Mouse (Mus musculus) midbrain, embryonic 15.5 days (tissue): ENCODE results near the gene Gstm2. TPM values are rescaled to one million over a fixed set of nuclear protein-coding genes. Genes with fewer than 3 reads are reported as not detected.
"Not testable (repeated sequence)": the region's sequence is repeated elsewhere in the genome, so short reads cannot be mapped to it uniquely, and the experiment has no call there.

Source experiments
- ATAC-seq: fragments of 200-750 bp; cut with Nextera tagmentation; replicated peaks from 2 replicates; pipeline ENCODE4 v1.8.0; 2017; ENCODE audit warnings: moderate TSS enrichment
- H3K27ac ChIP-seq: fragments of 300-500 bp; sonication (generic); 2 replicates; pipeline ENCODE4 v1.5.1; 2015; ENCODE audit warnings: mild to moderate bottlenecking, inconsistent platforms
- H3K27me3 ChIP-seq: fragments of 300-500 bp; sonication (generic); replicated peaks from 2 replicates; pipeline ENCODE4 v1.6.1; 2015; ENCODE audit warnings: inconsistent platforms
- H3K36me3 ChIP-seq: fragments of 300-500 bp; sonication (generic); replicated peaks from 2 replicates; pipeline ENCODE4 v1.6.1; 2015; ENCODE audit warnings: inconsistent platforms
- H3K4me1 ChIP-seq: fragments of 300-500 bp; sonication (generic); 2 replicates; pipeline ENCODE4 v1.6.1; 2015; ENCODE audit warnings: inconsistent platforms
- H3K4me2 ChIP-seq: fragments of 300-500 bp; sonication (generic); 2 replicates; pipeline ENCODE4 v1.6.1; 2015; ENCODE audit warnings: inconsistent platforms, mild to moderate bottlenecking, moderate library complexity
- H3K4me3 ChIP-seq: fragments of 300-500 bp; sonication (generic); 2 replicates; pipeline ENCODE4 v1.5.1; 2015; ENCODE audit warnings: mild to moderate bottlenecking, inconsistent platforms
- H3K9ac ChIP-seq: fragments of 300-500 bp; sonication (generic); 2 replicates; pipeline ENCODE4 v1.6.1; 2015; ENCODE audit warnings: mild to moderate bottlenecking, inconsistent platforms
- H3K9me3 ChIP-seq: fragments of 300-500 bp; sonication (generic); 2 replicates; pipeline ENCODE4 v1.6.1; 2016; ENCODE audit warnings: inconsistent platforms
- WGBS: fragments of 180-500 bp; shearing (Covaris S2); methylation state at CpG from one replicate; pipeline ENCODE4 v1.1.7; 2015; ENCODE audit warnings: mixed read lengths; 5-methylcytosine and 5-hydroxymethylcytosine counted together
- polyA plus RNA-seq: library from polyadenylated mRNA; unstranded; fragments of >200 nt; fragmentation: Nextera tagmentation; extraction: Ambion mirVana; gene quantifications from 2 replicates; pipeline ENCODE4 v1.2.1, GENCODE M21; 2015

Gene Gstm2
- polyA plus RNA-seq, 1 experiment from 2014 or later, result 11.0 TPM

DNA sequence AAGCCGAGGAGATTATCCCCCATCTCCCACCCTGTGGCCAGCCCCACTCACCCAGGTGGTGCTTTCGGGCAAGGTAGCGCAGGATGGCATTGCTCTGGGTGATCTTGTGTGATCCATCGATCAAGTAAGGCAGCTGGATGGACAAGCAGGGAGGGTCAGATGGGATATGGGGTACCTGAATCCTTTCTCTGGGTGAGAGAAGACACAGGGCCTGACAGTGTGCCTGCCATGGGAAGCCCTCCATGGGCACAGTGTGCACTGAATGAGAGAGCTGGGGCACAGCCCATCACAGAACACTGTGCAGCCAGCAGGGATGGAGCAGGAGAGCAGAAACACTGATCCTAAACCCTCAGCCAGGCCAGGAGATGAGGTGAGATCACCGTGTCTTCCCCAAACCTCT, 30.2 kb upstream of the Gstm2 start:
- 87% methylated on average over 5 of the region's 5 CpGs for WGBS
- not testable (repeated sequence) for H3K36me3 ChIP-seq, H3K9me3 ChIP-seq, H3K27me3 ChIP-seq, H3K27ac ChIP-seq, H3K4me3 ChIP-seq, ATAC-seq
- Histone ChIP-seq H3K9ac (0 out of 2 replicates have a peak overlapping the region, but pooled peaks have one; percentile 9), H3K4me2 (peak overlapping the region; percentile 94), H3K4me1 (peaks cover 20% of the 10 kb centered on the region)

DNA sequence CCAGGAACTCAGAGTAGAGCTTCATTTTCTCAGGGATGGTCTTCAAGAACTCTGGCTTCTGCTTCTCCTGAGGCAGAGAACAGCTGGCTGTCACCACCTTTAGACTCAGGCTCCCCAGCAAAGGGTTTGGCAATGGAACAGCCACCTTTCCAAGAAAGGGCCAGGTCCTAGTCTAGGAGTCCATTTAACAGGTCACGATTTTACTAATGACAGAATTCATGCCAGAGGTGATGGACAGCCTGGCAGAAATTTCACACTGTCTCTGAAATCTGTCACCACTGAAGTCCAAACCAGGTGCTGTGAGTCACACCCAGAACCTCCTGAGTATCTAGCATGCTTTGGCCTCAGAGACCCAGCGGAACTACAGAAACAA, 28.7 kb upstream of the Gstm2 start:
- Histone ChIP-seq H3K4me3 (no peak overlapping the region), H3K36me3 (no peaks in the 10 kb centered on the region), H3K27ac (no peak overlapping the region), H3K9ac (no peak overlapping the region), H3K27me3 (no peaks in the 10 kb centered on the region), H3K9me3 (no peaks in the 10 kb centered on the region), H3K4me1 (peaks cover 21% of the 10 kb centered on the region), H3K4me2 (no peak overlapping the region)
- 93% methylated on average over 2 of the region's 2 CpGs for WGBS
- ATAC-seq, result no peak

DNA sequence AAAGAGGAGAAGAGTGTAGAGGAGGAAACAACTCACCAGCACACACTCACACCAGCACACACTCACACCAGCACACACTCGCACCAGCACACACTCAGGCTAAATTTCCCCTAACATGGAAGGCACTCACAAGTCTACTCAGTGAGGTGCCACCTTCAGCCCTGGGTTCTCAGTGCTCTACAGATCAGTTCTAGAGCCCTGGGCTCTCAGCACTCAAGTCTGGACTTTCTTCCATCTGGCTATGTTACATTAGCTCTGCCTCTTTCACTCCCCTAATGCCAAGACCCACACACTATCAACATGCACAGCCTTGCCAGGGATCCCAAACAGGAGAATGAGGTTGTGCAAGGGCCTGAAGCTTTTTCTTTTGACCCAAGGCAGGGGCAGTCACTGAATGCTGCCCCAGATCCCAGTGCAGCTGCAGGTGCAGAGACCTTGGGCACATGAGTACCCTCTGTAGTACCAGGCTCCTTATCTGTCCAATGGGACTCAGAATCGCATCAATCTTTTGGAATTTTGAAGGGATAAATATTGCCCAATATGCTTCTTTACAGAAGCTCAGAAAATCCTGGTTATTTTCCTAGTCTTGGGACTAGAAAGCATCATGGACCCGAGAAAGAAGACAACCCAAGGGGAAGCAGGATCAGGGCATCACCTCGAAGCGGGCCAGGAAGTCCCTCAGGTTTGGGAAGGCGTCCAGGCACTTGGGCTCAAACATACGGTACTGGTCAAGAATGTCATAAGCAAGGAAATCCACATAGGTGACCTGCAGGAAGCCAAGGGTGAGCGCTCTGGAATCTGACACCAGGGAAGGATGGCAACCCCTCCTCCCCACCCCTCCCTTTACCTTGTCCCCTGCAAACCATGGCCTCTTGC, 28.1 kb upstream of the Gstm2 start:
- Histone ChIP-seq H3K4me1 (peaks cover 21% of the 10 kb centered on the region), H3K9ac (no peak overlapping the region), H3K27me3 (no peaks in the 10 kb centered on the region), H3K4me3 (no peak overlapping the region), H3K4me2 (no peak overlapping the region), H3K36me3 (no peaks in the 10 kb centered on the region), H3K9me3 (no peaks in the 10 kb centered on the region), H3K27ac (no peak overlapping the region)
- ATAC-seq, result no peak
- 92% methylated on average over 7 of the region's 8 CpGs for WGBS

DNA sequence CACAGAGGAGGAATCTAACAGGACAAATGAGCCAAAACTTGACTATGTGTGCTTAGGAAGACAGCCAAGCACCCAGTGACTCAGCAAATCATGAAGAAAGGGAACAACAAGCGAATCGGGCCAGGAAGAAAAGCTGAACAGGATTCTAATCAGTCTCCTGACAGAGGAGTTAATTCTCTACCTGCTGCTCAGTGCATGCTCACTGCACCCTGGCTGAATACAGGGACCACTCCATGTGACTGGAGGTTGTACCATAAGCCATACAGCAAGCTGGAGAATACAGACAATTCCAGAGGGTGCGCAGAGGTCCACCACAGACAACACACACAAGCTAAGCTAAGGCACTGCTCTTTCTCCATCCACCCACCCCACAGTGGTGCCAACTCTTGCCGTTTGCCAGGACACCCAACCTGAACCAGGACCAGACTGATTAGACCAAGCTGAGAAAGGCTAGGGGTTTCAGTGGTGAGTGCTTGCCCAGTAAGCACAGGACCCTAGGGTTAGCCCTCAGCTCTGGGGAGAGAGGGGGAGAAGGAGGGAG, 27.1 kb upstream of the Gstm2 start:
- Histone ChIP-seq H3K4me1 (peaks cover 20% of the 10 kb centered on the region), H3K4me3 (no peak overlapping the region), H3K36me3 (no peaks in the 10 kb centered on the region), H3K9me3 (no peaks in the 10 kb centered on the region), H3K27me3 (no peaks in the 10 kb centered on the region), H3K4me2 (no peak overlapping the region), H3K9ac (no peak overlapping the region), H3K27ac (no peak overlapping the region)
- no peak for ATAC-seq
- 70% methylated on average over 4 of the region's 4 CpGs for WGBS

DNA sequence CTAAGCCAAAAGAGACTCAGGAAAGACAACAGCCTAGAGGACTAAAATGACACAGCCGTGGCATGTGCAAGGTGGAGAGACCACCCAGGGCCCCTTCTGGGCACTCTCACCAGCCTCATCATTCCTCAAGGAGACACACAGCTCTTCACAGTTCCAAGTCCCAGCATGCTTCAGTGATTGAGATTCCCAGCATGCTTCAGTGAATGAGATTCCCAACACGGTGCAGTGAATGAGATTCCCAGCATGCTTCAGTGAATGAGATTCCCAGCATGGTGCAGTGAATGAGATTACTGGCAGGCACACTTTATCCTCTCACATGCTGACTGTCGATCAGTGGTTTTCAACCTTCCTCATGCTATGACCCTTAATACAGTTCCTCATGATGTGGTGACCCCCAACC, 25.3 kb upstream of the Gstm2 start:
- Histone ChIP-seq H3K4me1 (peaks cover 7% of the 10 kb centered on the region), H3K4me3 (no peak overlapping the region), H3K27ac (no peak overlapping the region), H3K9ac (no peak overlapping the region), H3K36me3 (no peaks in the 10 kb centered on the region), H3K27me3 (no peaks in the 10 kb centered on the region), H3K4me2 (no peak overlapping the region), H3K9me3 (no peaks in the 10 kb centered on the region)
- 18% methylated on average over 3 of the region's 3 CpGs for WGBS
- ATAC-seq, result peak; percentile 79

DNA sequence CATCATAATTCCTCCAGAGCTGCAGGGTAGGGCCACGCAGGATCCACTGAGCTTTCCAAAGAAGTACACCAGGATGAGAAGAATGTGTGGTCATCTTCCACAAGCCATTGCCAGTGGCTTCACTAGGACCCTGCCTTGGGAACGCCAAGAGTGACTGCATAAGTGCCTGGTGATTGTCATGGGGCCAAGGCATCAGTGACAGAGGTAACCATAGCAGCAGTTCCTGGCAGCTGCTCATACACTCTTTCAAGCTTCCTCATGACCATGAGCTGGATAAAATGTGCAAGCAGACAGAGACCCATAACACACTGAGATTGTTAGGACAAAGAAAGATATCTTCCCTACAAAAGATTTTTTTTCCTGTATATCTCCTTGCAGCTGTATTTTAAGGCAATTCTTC, 24.0 kb upstream of the Gstm2 start:
- Histone ChIP-seq H3K4me1 (0 out of 2 replicates have a peak, but pooled peaks cover 4% of the 10 kb centered on the region), H3K27me3 (no peaks in the 10 kb centered on the region), H3K4me3 (no peak overlapping the region), H3K36me3 (no peaks in the 10 kb centered on the region), H3K9ac (no peak overlapping the region), H3K9me3 (no peaks in the 10 kb centered on the region), H3K4me2 (no peak overlapping the region), H3K27ac (no peak overlapping the region)
- peak; percentile 63; the same call in 1 of the 2 replicates for ATAC-seq
- 71% methylated on average over 2 of the region's 2 CpGs for whole genome bisulfite sequencing

DNA sequence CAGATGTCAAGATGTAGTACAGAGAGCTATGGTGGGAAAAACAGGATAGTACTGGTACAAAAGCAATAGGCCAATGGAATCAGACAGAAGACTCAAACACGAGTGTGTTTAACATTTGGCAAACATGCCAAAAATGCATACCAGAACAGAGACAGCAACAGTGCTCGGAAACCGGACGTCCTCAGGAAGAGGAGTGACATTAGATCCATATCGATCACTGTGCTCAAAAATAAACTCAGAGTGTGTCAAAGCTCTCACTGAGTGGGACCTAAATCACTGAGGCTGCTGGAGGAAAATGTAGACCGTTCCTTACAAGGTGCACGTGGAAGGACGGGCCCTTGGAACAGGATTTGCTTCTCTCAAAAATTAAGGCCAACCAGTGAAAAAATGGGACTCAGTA, 15.8 kb upstream of the Gstm2 start:
- WGBS, result 83% methylated on average over 8 of the region's 8 CpGs

DNA sequence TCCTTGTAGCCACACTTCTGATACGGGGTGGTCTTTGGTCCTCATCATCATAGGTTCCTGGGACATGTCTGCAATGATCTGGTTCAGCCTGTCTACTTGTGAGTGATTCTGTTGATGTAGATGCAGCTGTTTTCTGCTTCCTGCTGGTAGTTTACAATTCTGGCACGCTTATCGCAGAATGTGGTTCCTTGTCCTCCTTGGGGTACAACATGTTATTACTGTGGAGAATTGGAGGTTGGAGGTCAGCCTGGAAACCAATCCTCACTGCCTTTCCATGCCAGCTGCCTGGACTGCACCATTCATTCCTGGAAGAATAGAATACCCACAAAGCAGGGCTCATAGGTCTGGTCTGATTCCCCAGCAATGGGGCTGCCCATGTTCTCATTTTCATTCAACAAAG, 13.2 kb upstream of the Gstm2 start:
- H3K27ac ChIP-seq, result no peak overlapping the region
- H3K9me3 ChIP-seq, result no peaks in the 10 kb centered on the region
- ATAC-seq, result no peak
- no peaks in the 10 kb centered on the region for H3K36me3 ChIP-seq
- H3K9ac ChIP-seq, result no peak overlapping the region
- no peak overlapping the region for H3K4me3 ChIP-seq
- no peak overlapping the region for H3K4me2 ChIP-seq
- H3K4me1 ChIP-seq, result no peaks in the 10 kb centered on the region
- WGBS, result 90% methylated on average over 3 of the region's 3 CpGs
- no peaks in the 10 kb centered on the region for H3K27me3 ChIP-seq

More for the DNA sequence above, 15.8 kb upstream of the Gstm2 start:
- H3K9me3 ChIP-seq, result no peaks in the 10 kb centered on the region
- H3K4me1 ChIP-seq, result no peaks in the 10 kb centered on the region
- H3K27me3 ChIP-seq, result no peaks in the 10 kb centered on the region
- H3K36me3 ChIP-seq, result no peaks in the 10 kb centered on the region
- no peak overlapping the region for H3K9ac ChIP-seq
- no peak overlapping the region for H3K27ac ChIP-seq
- ATAC-seq, result no peak
- H3K4me2 ChIP-seq, result no peak overlapping the region
- H3K4me3 ChIP-seq, result no peak overlapping the region

DNA sequence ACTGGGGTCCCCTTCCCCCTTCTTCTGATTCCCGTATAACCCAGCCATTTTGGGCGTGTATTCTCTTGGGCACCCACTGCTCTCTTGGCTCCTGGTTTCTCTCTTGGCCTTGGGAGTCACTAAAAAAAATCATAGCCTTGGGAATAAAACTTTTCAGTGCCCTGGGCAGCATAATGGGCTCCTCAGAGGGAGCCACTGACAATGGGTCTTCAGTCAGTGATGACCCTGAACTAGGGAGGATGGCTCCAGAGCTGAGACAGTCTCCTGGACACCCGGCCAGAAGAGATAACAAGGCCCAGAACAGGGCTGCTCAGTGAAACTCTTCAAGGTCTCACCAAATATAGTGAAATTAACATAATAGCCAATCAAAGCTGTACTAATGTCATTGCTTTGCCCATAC, 12.3 kb upstream of the Gstm2 start:
- no peak for ATAC-seq
- Histone ChIP-seq H3K9ac (no peak overlapping the region), H3K36me3 (no peaks in the 10 kb centered on the region), H3K4me1 (no peaks in the 10 kb centered on the region), H3K27ac (no peak overlapping the region), H3K9me3 (no peaks in the 10 kb centered on the region), H3K4me3 (no peak overlapping the region), H3K27me3 (no peaks in the 10 kb centered on the region), H3K4me2 (no peak overlapping the region)
- 87% methylated on average over 3 of the region's 3 CpGs for WGBS

DNA sequence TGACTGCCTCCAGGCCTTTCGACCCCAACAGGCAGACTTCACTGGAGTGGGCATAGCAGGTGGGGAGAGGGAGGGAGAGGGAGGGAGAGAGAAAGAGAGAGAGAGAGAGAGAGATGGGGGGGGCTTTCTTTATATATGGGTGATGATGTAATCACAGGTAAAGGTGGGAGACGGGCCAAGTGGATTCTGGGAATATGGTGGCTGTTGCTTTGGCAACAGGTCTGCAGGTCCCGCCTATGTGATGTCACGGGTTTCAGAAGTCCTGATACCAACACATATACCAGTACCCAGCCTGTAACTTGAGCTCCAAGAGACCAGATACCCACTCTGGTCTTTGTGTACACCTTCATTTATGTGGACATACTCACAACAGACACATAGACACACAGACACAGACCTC, 10.3 kb upstream of the Gstm2 start:
- no peak overlapping the region for H3K9ac ChIP-seq
- no peaks in the 10 kb centered on the region for H3K36me3 ChIP-seq
- H3K27me3 ChIP-seq, result no peaks in the 10 kb centered on the region
- no peak overlapping the region for H3K4me3 ChIP-seq
- no peak overlapping the region for H3K4me2 ChIP-seq
- no peak for ATAC-seq
- no peak overlapping the region for H3K27ac ChIP-seq
- no peaks in the 10 kb centered on the region for H3K4me1 ChIP-seq
- H3K9me3 ChIP-seq, result no peaks in the 10 kb centered on the region
- WGBS, result 88% methylated on average over 4 of the region's 4 CpGs

DNA sequence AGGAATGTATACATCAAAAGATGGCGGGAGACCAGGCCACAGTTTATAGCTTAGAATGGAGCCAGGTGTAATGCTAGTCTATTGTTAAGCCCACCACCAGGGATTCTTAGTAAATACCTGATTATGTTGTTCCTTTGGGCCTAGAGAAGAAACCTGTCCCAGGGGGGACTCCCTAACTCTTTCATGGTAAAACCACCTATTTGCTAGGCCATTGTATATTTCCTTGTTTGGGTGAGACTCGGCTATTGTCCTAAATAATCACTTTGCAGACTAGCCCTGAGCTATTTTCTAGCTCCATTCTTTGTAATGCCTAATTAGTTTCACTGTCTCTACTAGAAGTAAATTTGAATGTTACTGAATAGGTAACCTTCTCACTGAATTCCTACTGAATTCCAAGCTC, 9.7 kb upstream of the Gstm2 start:
- not testable (repeated sequence) for H3K4me3 ChIP-seq, H3K36me3 ChIP-seq, H3K4me2 ChIP-seq, H3K27ac ChIP-seq, H3K9me3 ChIP-seq, H3K4me1 ChIP-seq, H3K9ac ChIP-seq, ATAC-seq, H3K27me3 ChIP-seq
- 79% methylated on average over 2 of the region's 2 CpGs for WGBS

DNA sequence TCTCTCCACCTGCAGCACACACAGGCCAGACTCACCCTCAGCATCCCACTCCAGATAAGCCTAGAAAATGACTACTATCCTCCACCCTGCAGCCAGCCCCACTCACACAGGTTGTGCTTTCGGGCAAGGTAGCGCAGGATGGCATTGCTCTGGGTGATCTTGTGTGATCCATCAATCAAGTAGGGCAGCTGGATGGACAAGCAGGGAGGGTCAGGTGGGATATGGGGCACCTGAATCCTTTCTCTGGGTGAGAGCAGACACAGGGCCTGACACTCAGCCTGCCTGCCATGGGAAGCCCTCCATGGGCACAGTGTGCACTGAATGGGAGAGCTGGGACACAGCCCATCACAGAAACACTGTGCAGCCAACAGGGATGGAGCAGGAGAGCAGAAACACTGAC, 1.1 kb downstream of the Gstm2 start:
- not testable (repeated sequence) for H3K36me3 ChIP-seq, H3K4me3 ChIP-seq, H3K9ac ChIP-seq, H3K27me3 ChIP-seq, ATAC-seq, H3K4me1 ChIP-seq, H3K27ac ChIP-seq, H3K9me3 ChIP-seq, H3K4me2 ChIP-seq
- 97% methylated on average over 2 of the region's 2 CpGs for WGBS

DNA sequence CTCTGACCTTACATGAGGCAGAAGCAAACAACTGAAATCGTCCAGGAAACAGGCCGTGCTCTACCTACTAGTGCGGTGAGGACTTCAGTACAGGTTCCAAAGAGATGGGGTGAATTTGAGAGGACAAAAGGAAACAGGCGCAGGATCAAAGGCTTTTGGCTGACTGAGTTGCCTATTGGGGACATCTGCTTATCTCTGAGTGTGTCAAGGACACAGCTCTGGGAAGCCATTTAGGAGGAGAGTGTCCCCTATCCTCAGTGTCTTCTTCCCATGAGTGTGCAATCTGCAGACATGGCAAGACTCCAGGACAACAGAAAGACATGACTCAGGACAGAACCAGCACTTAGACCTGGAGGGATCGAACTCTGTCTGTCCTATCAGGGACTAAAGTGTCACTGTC, 1.8 kb downstream of the Gstm2 start:
- Histone ChIP-seq H3K36me3 (no peaks in the 10 kb centered on the region), H3K9ac (no peak overlapping the region), H3K27me3 (no peaks in the 10 kb centered on the region), H3K27ac (no peak overlapping the region), H3K4me3 (no peak overlapping the region), H3K9me3 (no peaks in the 10 kb centered on the region), H3K4me2 (no peak overlapping the region), H3K4me1 (no peaks in the 10 kb centered on the region)
- no peak for ATAC-seq
- WGBS, result 88% methylated on average over 5 of the region's 5 CpGs
